Mouse (Mus musculus): ENCODE data around the gene Ttyh1.

DNA sequence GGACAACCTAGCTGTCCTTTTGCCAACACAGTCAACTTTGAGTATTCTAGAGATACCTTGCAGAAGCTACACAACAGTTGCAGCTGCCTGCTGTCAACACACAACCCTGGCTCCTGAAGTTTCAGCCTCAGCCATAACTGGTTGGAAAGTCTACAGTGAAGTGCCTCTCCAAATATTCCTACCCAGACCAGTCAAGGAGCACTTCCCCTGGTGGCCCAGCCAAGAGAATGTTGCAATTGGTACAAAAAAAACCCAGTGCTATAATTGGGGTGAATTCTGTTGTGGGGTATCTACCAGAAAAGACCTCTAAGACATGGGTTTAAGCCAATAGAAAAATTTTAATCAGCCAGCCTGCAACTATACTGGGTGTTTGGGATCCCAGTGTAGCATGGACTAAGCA is 33.6 kb upstream of the Ttyh1 start:
- TF ChIP-seq CTCF (IDR thresholded peaks at IDR 0.05; ENCODE audit: low read depth) (no peak), EP300 (IDR thresholded peaks at IDR 0.05; ENCODE audit: low read depth) (no peak)

Data from heart, postnatal 0 days (tissue).